21 mouse cellular contexts compared by ENCODE assay signal in the genomic region with DNA sequence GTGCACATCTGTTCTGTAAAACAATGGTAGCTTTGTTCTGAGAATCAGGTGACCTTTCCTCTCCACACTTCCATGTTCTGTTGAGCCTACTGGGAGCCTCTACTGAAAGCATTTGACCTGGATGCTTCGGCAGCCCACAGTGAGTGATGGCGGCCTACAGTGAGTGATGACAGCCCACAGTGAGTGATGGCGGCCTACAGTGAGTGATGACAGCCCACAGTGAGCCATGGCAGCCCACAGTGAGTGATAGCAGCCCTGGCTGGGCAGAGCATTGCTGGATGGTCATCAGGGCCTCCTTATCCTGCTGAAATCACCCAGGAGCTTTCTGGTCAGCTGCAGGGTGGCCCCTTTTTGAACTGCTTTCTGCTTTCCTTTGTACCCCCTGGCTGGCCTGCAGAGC.
"Had no signal": no experiment of that assay in that cellular context is flagged by ENCODE, and none has a peak within 500 bp of the region (broad histone marks: within the 10 kb centered on the region; RNA-seq: fewer than 3 reads in every experiment).

No protein-coding gene starts in this region.

- H3K27me3 ChIP-seq: liver, embryonic 12.5 days; liver, embryonic 15.5 days; lung, embryonic 15.5 days; neural tube, embryonic 13.5 days had no signal

- H3K9ac ChIP-seq: limb, embryonic 13.5 days; liver, embryonic 12.5 days; liver, embryonic 15.5 days; lung, embryonic 15.5 days; midbrain, embryonic 13.5 days; neural tube, embryonic 13.5 days had no signal

- H3K27ac ChIP-seq: kidney, postnatal 0 days; layer of hippocampus, adult 2 months; limb, embryonic 10.5 days; limb, embryonic 13.5 days; liver, embryonic 12.5 days; liver, embryonic 15.5 days; lung, embryonic 15.5 days; midbrain, embryonic 10.5 days; midbrain, embryonic 13.5 days; neural tube, embryonic 13.5 days had no signal

- H3K4me2 ChIP-seq: limb, embryonic 13.5 days; liver, embryonic 12.5 days; liver, embryonic 15.5 days; lung, embryonic 15.5 days; midbrain, embryonic 13.5 days; neural tube, embryonic 13.5 days had no signal

- ATAC-seq: liver, embryonic 12.5 days; midbrain, embryonic 13.5 days; midbrain, embryonic 16.5 days had no signal

- H3K36me3 ChIP-seq: limb, embryonic 10.5 days; limb, embryonic 13.5 days; liver, embryonic 12.5 days; liver, embryonic 15.5 days; lung, embryonic 15.5 days; midbrain, embryonic 10.5 days had no signal

- H3K4me3 ChIP-seq: layer of hippocampus, adult 2 months; limb, embryonic 10.5 days; limb, embryonic 13.5 days; liver, embryonic 12.5 days; liver, embryonic 15.5 days; lung, embryonic 15.5 days; megakaryocyte, embryonic 14.5 days; midbrain, embryonic 10.5 days; midbrain, embryonic 13.5 days; myocyte; neural tube, embryonic 13.5 days had no signal

- H3K9me3 ChIP-seq: limb, embryonic 10.5 days; limb, embryonic 13.5 days; liver, embryonic 12.5 days; liver, embryonic 15.5 days; lung, embryonic 15.5 days; megakaryocyte, embryonic 14.5 days; midbrain, embryonic 10.5 days; midbrain, embryonic 13.5 days; neural tube, embryonic 13.5 days had no signal

- DNase-seq: kidney, postnatal 25 days; layer of hippocampus, adult 9-11 months; liver; lung, adult 18-20 months; lung, postnatal 10 days; lung, postnatal 36 days; thymus, adult 18-20 months; thymus, postnatal 36 days had no signal

- H3K4me1 ChIP-seq: limb, embryonic 13.5 days; liver, embryonic 12.5 days; liver, embryonic 15.5 days; lung, embryonic 15.5 days; megakaryocyte, embryonic 14.5 days; midbrain, embryonic 10.5 days; midbrain, embryonic 13.5 days; neural tube, embryonic 13.5 days had no signal
